Mouse (Mus musculus): ENCODE data around the gene Frs2.
A peak's percentile ranks its signal among the peaks of the same experiment; 100 is the strongest.
"Not testable (repeated sequence)": the region's sequence is repeated elsewhere in the genome, so short reads cannot be mapped to it uniquely, and the experiment has no call there.

The Frs2 gene

GRCm38 (mm10) chr10:117146421-117146820 is 1.9 kb downstream of the Frs2 start:
- no peak for DNase-seq (ENCODE audit: inconsistent ontology term)

- peak; percentile 63 for DNase-seq (ENCODE audit: inconsistent ontology term)
These were observed 2.6 kb downstream of the Frs2 start for GRCm38 (mm10) chr10:117145546-117146265.

- DNase-seq (ENCODE audit: inconsistent ontology term), result no peak
These were observed 3.7 kb downstream of the Frs2 start for GRCm38 (mm10) chr10:117144628-117145027.

GRCm38 (mm10) chr10:117144071-117144470 is 4.3 kb downstream of the Frs2 start:
- DNase-seq (ENCODE audit: inconsistent ontology term), result no peak

- no peak for DNase-seq (ENCODE audit: inconsistent ontology term)
These were observed 5.0 kb downstream of the Frs2 start for GRCm38 (mm10) chr10:117143311-117143710.

- no peak for DNase-seq (ENCODE audit: inconsistent ontology term)
These were observed 6.3 kb downstream of the Frs2 start for GRCm38 (mm10) chr10:117141939-117142552.

GRCm38 (mm10) chr10:117131506-117131905 is 16.8 kb downstream of the Frs2 start:
- DNase-seq (ENCODE audit: inconsistent ontology term), result not testable (repeated sequence)

- peak; percentile 48 for DNase-seq (ENCODE audit: inconsistent ontology term)
These were observed 18.3 kb downstream of the Frs2 start for GRCm38 (mm10) chr10:117130037-117130436.

- no peak for DNase-seq (ENCODE audit: inconsistent ontology term)
These were observed 19.6 kb downstream of the Frs2 start for GRCm38 (mm10) chr10:117128693-117129092.

- DNase-seq (ENCODE audit: inconsistent ontology term), result no peak
These were observed 20.9 kb downstream of the Frs2 start for GRCm38 (mm10) chr10:117127480-117127879.

- no peak for DNase-seq (ENCODE audit: inconsistent ontology term)
These were observed 21.6 kb downstream of the Frs2 start for GRCm38 (mm10) chr10:117126719-117127118.

GRCm38 (mm10) chr10:117126233-117126632 is 22.1 kb downstream of the Frs2 start:
- no peak for DNase-seq (ENCODE audit: inconsistent ontology term)

- no peak for DNase-seq (ENCODE audit: inconsistent ontology term)
These were observed 26.9 kb downstream of the Frs2 start for GRCm38 (mm10) chr10:117121448-117121847.

GRCm38 (mm10) chr10:117120051-117120666 is 28.2 kb downstream of the Frs2 start:
- DNase-seq (ENCODE audit: inconsistent ontology term), result no peak

GRCm38 (mm10) chr10:117119531-117119930 is 28.8 kb downstream of the Frs2 start:
- no peak for DNase-seq (ENCODE audit: inconsistent ontology term)

GRCm38 (mm10) chr10:117118421-117118831 is 29.9 kb downstream of the Frs2 start:
- no peak for DNase-seq (ENCODE audit: inconsistent ontology term)

- DNase-seq (ENCODE audit: inconsistent ontology term), result no peak
These were observed 32.7 kb downstream of the Frs2 start for GRCm38 (mm10) chr10:117115652-117116051.

GRCm38 (mm10) chr10:117112545-117112944 is 35.8 kb downstream of the Frs2 start:
- no peak for DNase-seq (ENCODE audit: inconsistent ontology term)

GRCm38 (mm10) chr10:117111455-117111854 is 36.9 kb downstream of the Frs2 start:
- DNase-seq (ENCODE audit: inconsistent ontology term), result no peak

- no peak for DNase-seq (ENCODE audit: inconsistent ontology term)
These were observed 38.1 kb downstream of the Frs2 start for GRCm38 (mm10) chr10:117110271-117110670.

- DNase-seq (ENCODE audit: inconsistent ontology term), result no peak
These were observed 41.6 kb downstream of the Frs2 start for GRCm38 (mm10) chr10:117106686-117107085.

GRCm38 (mm10) chr10:117106244-117106643 is 42.1 kb downstream of the Frs2 start:
- DNase-seq (ENCODE audit: inconsistent ontology term), result peak; percentile 20

GRCm38 (mm10) chr10:117105015-117105414 is 43.3 kb downstream of the Frs2 start:
- DNase-seq (ENCODE audit: inconsistent ontology term), result no peak

Data from Muller cell, postnatal 12 days (primary cell).